Mouse (Mus musculus): Measurements from ENCODE around the gene Abcd4. TPM values are rescaled to one million over a fixed set of nuclear protein-coding genes. Genes with fewer than 3 reads are reported as not detected.

Abcd4 gene
- polyA plus RNA-seq (2014; fragmentation: Illumina TruSeq; extraction: RNeasy Lipid Tissue Mini Kit (QIAGEN cat#74804); ENCODE audit: low read depth, low replicate concordance), result 0.07 TPM

GRCm38 (mm10) chr12:84616977-84617630 lies at the start of gene Abcd4:
TSS of gene Abcd4 (minus strand) at chr12:84617413.

DNA sequence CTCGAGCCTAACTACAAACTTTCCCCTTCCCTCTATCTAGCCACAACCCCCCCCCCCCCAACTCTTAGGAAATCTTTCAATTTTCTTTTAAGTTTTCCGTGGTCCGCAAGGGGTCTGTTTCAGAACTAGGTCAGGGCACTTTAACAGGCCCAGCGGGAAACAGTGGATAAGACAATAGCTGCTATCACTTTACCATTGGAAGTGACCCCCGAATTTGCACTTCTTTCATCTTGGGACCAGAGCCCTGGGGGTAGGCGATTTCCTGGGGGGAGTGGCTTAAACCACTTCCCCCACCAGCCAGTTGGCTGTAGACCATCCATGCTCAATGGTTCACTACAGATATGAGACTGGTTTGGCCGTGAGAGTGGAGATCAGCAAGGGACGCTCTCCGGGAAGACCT lies 23.4 kb upstream of the Abcd4 start, which contains the start of gene Vrtn:
Vrtn (plus strand) TSS at position 366 of the 400 bp plus-strand sequence.

GRCm38 (mm10) chr12:84569336-84569970 lies 47.8 kb downstream of the Abcd4 start, which contains the start of gene Vsx2:
TSS of gene Vsx2 (plus strand) at chr12:84569762.

Other genes with a start within 250 kb of the Abcd4 start
- 24.3 TPM for gene Entpd5, start 208.4 kb downstream of the Abcd4 start, polyA plus RNA-seq (2014; fragmentation: Illumina TruSeq; extraction: RNeasy Lipid Tissue Mini Kit (QIAGEN cat#74804); ENCODE audit: low read depth, low replicate concordance)
- 830 TPM for gene Bbof1, start 208.3 kb downstream of the Abcd4 start, polyA plus RNA-seq (2014; fragmentation: Illumina TruSeq; extraction: RNeasy Lipid Tissue Mini Kit (QIAGEN cat#74804); ENCODE audit: low read depth, low replicate concordance)
- gene Rnf113a2, start 200.2 kb downstream of the Abcd4 start, polyA plus RNA-seq (2014; fragmentation: Illumina TruSeq; extraction: RNeasy Lipid Tissue Mini Kit (QIAGEN cat#74804); ENCODE audit: low read depth, low replicate concordance), result 22.0 TPM
- gene Aldh6a1, start 166.4 kb downstream of the Abcd4 start, polyA plus RNA-seq (2014; fragmentation: Illumina TruSeq; extraction: RNeasy Lipid Tissue Mini Kit (QIAGEN cat#74804); ENCODE audit: low read depth, low replicate concordance), result 48.4 TPM
- 29.9 TPM for gene Lin52, start 166.0 kb downstream of the Abcd4 start, polyA plus RNA-seq (2014; fragmentation: Illumina TruSeq; extraction: RNeasy Lipid Tissue Mini Kit (QIAGEN cat#74804); ENCODE audit: low read depth, low replicate concordance)
- not detected for gene Vsx2, start 47.7 kb downstream of the Abcd4 start, polyA plus RNA-seq (2014; fragmentation: Illumina TruSeq; extraction: RNeasy Lipid Tissue Mini Kit (QIAGEN cat#74804); ENCODE audit: low read depth, low replicate concordance)
- gene Vrtn, start 23.6 kb upstream of the Abcd4 start, polyA plus RNA-seq (2014; fragmentation: Illumina TruSeq; extraction: RNeasy Lipid Tissue Mini Kit (QIAGEN cat#74804); ENCODE audit: low read depth, low replicate concordance), result not detected
- 1.6 TPM for gene Syndig1l, start 81.4 kb upstream of the Abcd4 start, polyA plus RNA-seq (2014; fragmentation: Illumina TruSeq; extraction: RNeasy Lipid Tissue Mini Kit (QIAGEN cat#74804); ENCODE audit: low read depth, low replicate concordance)
- gene Npc2, start 155.7 kb upstream of the Abcd4 start, polyA plus RNA-seq (2014; fragmentation: Illumina TruSeq; extraction: RNeasy Lipid Tissue Mini Kit (QIAGEN cat#74804); ENCODE audit: low read depth, low replicate concordance), result 10.9 TPM
- 156 TPM for gene Isca2, start 155.8 kb upstream of the Abcd4 start, polyA plus RNA-seq (2014; fragmentation: Illumina TruSeq; extraction: RNeasy Lipid Tissue Mini Kit (QIAGEN cat#74804); ENCODE audit: low read depth, low replicate concordance)